Mouse (Mus musculus) right cerebral cortex, postnatal 10 days (tissue): ENCODE results near the gene Gpn3.
"Not testable (repeated sequence)": the region's sequence is repeated elsewhere in the genome, so short reads cannot be mapped to it uniquely, and the experiment has no call there.

ENCODE experiments used
- DNase-seq, 2 experiments: peaks; one replicate each; pipeline ENCODE4 v3.0.0; 2021; ENCODE audit warnings: low spot score in 2 of 2

Gpn3 gene

GRCm38 (mm10) chr5:122390006-122390405 is 18.3 kb downstream of the Gpn3 start:
- no peak for DNase-seq

- no peak for DNase-seq
These were observed 19.0 kb downstream of the Gpn3 start for GRCm38 (mm10) chr5:122390671-122391070.

- DNase-seq = no peak
These were observed 19.6 kb downstream of the Gpn3 start for GRCm38 (mm10) chr5:122391178-122391785.

- DNase-seq = peak; percentile 94 to 95
These were observed 20.1 kb downstream of the Gpn3 start, which contains the start of gene Arpc3 for GRCm38 (mm10) chr5:122391786-122392180. TSS of gene Arpc3 (plus strand) at chr5:122391878.

GRCm38 (mm10) chr5:122392227-122393004 is 20.7 kb downstream of the Gpn3 start:
- DNase-seq = no peak

GRCm38 (mm10) chr5:122393887-122394286 is 22.2 kb downstream of the Gpn3 start:
- peak; percentile 79 to 80 for DNase-seq

GRCm38 (mm10) chr5:122396791-122397190 is 25.1 kb downstream of the Gpn3 start:
- no peak for DNase-seq

- no peak for DNase-seq
These were observed 25.8 kb downstream of the Gpn3 start for GRCm38 (mm10) chr5:122397495-122397894.

- DNase-seq = no peak
These were observed 28.2 kb downstream of the Gpn3 start for GRCm38 (mm10) chr5:122399871-122400270.

GRCm38 (mm10) chr5:122400628-122401302 is 29.1 kb downstream of the Gpn3 start:
- DNase-seq = no peak

GRCm38 (mm10) chr5:122401303-122401640 is 29.6 kb downstream of the Gpn3 start:
- peak; percentile 67 to 78 for DNase-seq

- DNase-seq = no peak
These were observed 30.5 kb downstream of the Gpn3 start for GRCm38 (mm10) chr5:122402160-122402559.

GRCm38 (mm10) chr5:122402772-122403171 is 31.1 kb downstream of the Gpn3 start:
- peak; percentile 81 to 90 for DNase-seq

- DNase-seq = no peak
These were observed 31.7 kb downstream of the Gpn3 start for GRCm38 (mm10) chr5:122403362-122403761.

GRCm38 (mm10) chr5:122405537-122405936 is 33.9 kb downstream of the Gpn3 start:
- no peak for DNase-seq

GRCm38 (mm10) chr5:122409692-122410645 is 38.3 kb downstream of the Gpn3 start:
- no peak for DNase-seq

- DNase-seq = no peak
These were observed 40.2 kb downstream of the Gpn3 start for GRCm38 (mm10) chr5:122411892-122412291.

- no peak for DNase-seq
These were observed 41.1 kb downstream of the Gpn3 start for GRCm38 (mm10) chr5:122412826-122413225.

- DNase-seq = no peak
These were observed 42.7 kb downstream of the Gpn3 start for GRCm38 (mm10) chr5:122414351-122414750.

- DNase-seq = no peak
These were observed 43.8 kb downstream of the Gpn3 start for GRCm38 (mm10) chr5:122415465-122415864.

GRCm38 (mm10) chr5:122420676-122421075 is 49.0 kb downstream of the Gpn3 start:
- DNase-seq = not testable (repeated sequence)
